Mouse (Mus musculus) ES-E14 (cell line): ENCODE data around the gene Espl1.
"Not testable (repeated sequence)": the region's sequence is repeated elsewhere in the genome, so short reads cannot be mapped to it uniquely, and the experiment has no call there.

ENCODE experiments used
- HCFC1 ChIP-seq: IDR thresholded peaks from 2 replicates; pipeline ENCODE4 v1.6.1; 2012; ENCODE audit warnings: low read length, inconsistent platforms, borderline replicate concordance; ENCODE audit not compliant: insufficient read depth
- ZNF384 ChIP-seq: IDR thresholded peaks from 2 replicates; pipeline ENCODE4 v1.6.1; 2012; ENCODE audit warnings: low read depth, low read length, inconsistent platforms

GRCm38 (mm10) chr15:102335925-102336324 is 39.9 kb downstream of the Espl1 start:
- not testable (repeated sequence) for TF ChIP-seq HCFC1, ZNF384
